Mouse (Mus musculus) ovary, postnatal 36 days (tissue): ENCODE measurements around the gene Htatip2.

ENCODE experiments used
- DNase-seq: peaks from one replicate; pipeline ENCODE4 v3.0.0; 2022; ENCODE audit warnings: low spot score, mixed read lengths

The Htatip2 gene

DNA sequence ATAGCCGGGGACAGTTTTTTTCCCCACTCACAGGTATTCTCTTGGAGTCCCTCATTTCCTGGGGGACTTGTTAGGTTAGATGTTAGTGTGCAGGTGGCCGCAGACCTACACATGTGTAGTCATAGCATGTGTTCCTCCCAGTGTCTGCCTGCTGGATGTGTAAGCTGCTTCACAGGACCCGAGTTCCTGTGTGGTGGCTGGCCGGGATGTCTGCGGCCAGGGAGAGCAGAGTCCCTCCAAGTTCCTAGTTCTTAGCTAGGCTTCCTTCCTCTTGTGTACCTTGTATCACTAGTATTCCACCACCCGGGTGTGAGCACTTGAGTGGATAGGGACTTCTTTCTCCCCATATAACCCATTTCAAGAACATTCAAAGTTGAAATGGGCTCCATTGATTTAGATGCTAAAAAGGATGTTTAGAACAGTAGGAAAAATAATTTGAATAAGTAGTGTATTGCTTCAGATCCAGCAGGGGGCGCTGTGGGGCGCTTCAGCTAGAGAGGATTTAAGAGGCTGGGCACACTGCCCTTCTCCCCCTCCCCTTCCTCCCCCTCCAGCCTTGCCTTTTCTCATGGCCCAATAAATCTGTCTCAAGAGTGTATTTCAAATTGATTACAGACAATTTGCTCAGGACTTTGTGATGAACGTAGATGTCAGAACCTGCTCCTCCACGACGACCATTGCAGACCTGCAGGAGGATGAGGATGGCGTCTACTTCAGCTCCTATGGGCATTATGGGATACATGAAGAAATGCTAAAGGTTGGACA lies 27.9 kb downstream of the Htatip2 start:
- peak; percentile 54 for DNase-seq

DNA sequence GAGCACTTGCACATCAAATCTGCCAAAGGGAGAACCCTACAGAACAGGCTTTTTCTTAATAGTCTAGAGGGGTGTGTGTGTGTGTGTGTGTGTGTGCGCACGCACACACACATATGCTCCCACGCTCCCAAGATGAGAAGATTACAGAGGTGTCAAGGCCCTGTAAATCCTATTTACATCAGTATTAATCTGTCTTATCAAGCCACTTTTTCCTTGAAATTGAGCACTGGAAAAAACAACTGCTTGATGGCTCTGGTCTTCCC lies 28.4 kb downstream of the Htatip2 start:
- DNase-seq = no peak

- no peak for DNase-seq
Observed at GRCm38 (mm10) chr7:49794304-49794703, 35.4 kb downstream of the Htatip2 start.

DNA sequence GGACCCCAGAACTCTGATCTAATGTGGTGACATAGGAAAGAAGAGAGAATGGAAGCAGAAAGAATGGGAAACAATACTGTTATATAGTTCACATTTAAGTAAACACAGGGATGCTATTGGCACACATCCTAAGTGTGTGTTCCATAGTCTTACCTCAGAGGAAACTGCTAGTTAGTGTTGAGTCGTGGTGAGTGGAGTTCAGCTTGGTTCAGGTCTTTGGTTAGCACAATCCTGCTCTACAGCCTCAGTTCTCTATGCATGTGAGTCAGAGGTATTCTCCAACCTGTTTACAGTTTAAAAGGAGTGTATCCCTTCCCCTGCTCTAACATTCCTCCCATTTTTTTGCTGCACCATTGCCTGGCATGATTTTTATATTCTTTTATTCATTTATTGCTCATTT lies 38.3 kb downstream of the Htatip2 start:
- no peak for DNase-seq

GRCm38 (mm10) chr7:49803511-49803910 lies 44.6 kb downstream of the Htatip2 start:
- DNase-seq = no peak

GRCm38 (mm10) chr7:49804638-49805165 lies 45.8 kb downstream of the Htatip2 start:
- no peak for DNase-seq

DNA sequence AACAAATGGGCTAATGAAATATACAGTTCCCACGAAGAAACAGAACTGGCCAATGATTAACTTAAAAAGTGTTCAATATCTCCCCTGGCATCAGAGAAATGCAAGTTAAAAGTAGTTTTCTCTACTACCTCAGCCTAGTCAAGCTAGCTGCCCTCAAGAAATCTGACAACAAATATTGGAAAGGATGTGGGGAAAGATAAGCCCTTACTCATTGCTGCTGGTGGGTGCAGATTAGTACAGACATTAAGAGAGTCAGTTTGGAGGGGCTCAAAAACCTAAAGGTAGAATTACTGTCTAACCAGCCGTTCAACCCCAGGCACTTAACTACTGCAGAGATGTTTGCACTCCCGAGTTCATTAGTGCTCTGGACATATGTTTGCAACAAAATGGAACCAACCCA lies 46.7 kb downstream of the Htatip2 start:
- no peak for DNase-seq

DNA sequence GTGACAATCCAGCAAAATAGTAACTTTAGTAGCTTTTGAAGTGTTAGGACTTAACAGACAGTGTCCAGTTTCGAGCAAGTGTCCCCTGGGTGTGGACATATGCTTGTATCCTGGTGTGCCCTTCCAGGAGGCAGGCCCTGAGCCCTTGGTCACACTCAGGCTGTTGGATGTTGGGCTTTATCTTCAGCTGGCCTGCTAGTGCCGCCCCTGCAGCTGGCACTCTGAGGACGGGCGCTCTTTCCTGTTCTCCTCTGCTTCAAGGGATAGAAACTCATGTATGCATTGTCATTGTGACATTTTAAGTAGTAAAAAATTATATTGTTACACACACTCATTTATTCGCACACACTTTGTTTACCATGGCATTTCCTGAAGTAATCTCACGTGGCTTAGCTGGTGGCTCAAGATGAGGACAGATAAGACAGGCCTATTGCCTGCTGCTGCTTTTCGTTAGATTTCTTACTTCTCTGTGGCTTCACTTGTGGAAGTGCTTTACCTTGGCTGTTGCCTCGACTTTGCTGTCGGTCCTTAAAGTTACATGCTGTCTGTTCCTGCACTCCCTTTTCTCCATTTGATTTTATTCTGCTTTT lies 48.3 kb downstream of the Htatip2 start:
- DNase-seq = no peak

DNA sequence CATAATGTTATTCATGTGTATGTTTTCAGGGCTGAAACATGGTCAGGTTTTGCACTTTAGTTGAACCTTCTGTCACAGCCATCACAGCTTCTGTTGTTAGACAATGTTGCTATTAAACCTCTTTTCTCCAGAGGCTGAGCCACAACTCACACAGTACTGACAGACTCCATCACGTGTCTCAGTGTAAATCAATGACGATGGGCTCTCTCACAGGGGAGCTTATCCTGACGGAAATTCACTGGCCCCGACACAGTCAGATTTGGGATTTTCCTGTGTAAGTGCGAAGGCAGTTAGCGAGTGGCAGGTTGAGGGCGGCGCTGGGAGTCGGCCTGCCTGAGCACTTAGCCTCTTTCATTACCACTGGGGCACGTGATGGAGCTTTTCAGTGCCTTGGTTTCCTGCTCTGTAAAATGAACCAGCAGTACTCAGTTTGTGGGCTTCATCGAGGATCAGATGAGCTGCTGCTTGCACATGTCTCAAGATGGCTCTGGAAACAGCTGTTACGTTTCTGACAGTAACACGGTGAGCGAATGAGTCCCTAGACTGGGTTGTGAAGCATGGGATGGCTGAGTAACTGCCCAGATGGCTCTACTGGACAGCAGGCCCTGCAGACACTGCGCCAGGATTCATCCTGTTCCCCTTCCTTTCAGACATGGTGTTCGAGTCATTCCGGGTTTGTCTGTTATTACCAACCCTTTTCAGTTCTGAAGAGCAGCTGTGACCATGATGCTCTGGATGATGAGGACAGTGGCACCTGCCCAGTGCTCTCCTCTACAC lies 49.1 kb downstream of the Htatip2 start:
- no peak for DNase-seq

- DNase-seq = no peak
Observed at GRCm38 (mm10) chr7:49809100-49809499, 50.2 kb downstream of the Htatip2 start.

GRCm38 (mm10) chr7:49809562-49809961 lies 50.6 kb downstream of the Htatip2 start:
- no peak for DNase-seq

DNA sequence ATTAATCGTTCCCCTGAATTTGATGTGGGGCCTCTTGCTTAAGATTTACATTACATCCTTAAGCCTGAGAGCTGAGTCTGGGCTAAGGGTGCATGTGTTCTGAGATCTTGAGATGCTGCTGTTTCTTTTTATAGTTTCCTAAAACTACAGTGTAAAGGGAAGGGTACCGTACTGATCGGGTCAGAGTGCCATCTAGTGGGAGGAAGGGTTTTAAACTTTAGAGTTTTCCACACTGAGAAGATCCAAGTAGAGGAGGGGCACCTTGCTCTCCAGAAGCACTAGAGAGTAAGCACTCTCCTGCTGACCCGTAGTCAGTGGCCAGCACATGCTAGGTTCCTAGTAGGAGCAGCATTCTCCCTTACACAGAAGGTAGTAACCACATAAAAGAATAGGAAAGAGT lies 52.4 kb downstream of the Htatip2 start:
- DNase-seq = no peak

DNA sequence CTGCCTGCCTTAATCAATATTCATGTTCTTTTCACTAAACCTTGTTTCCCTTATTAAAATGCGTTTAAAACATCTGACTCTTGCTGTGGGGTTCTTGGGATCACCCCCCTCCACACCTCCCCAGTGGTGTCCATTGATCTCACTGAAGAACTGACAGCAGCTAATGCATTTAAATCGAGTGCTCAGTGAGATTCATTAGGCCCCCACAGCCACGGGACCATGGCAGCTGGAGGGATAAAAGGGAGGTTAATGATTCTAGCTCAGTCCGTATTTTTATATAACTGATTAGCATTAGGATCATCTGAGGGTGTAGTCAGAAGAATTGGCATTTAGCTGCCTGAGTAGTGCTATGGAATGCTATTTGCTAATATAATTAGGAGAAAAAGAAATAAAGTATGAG lies 60.5 kb downstream of the Htatip2 start:
- DNase-seq = no peak

GRCm38 (mm10) chr7:49821370-49821769 lies 62.5 kb downstream of the Htatip2 start:
- no peak for DNase-seq

DNA sequence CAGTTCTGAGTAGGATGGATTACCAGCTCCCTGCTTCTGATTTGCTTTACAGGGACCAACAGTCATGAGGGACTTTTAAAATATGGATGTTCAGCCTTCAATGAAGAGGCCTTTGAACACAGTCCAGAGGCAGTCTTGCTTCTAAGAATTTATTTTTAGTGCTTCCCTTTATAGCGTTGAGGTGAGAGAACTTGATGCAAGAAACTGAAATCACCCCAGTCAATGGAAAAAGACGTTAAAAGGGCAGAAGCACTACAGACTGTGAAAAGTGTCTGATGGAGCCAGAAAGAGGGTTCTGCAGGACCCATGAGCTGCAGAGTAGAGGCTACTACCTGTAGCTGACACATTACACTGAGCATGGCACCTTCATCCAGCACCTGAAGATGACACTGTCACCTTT lies 63.1 kb downstream of the Htatip2 start:
- no peak for DNase-seq
